Mouse (Mus musculus): ENCODE measurements at regions not wholly inside any gene's neighbourhood (a gene's known extent, or its start where the extent isn't known, plus 50 kb on each side); places are given as distances from the start of the nearest gene placed in this dataset.

- no peaks in the 10 kb centered on the region for H3K36me3 ChIP-seq (replicated peaks)
- 78% methylated on average over 4 of the region's 4 CpGs for WGBS
- H3K4me2 ChIP-seq: no peak overlapping the region
- no peak overlapping the region for H3K27ac ChIP-seq
- H3K4me1 ChIP-seq: no peaks in the 10 kb centered on the region
- no peak overlapping the region for H3K4me3 ChIP-seq
- ATAC-seq (replicated peaks): no peak
- H3K9ac ChIP-seq: no peak overlapping the region
- H3K9me3 ChIP-seq: no peaks in the 10 kb centered on the region
- H3K27me3 ChIP-seq (replicated peaks): no peaks in the 10 kb centered on the region
Observed at GRCm38 (mm10) chr11:63211501-63211900, 82.7 kb downstream of the Pmp22 start.

GRCm38 (mm10) chr11:63213043-63213442 is 84.3 kb downstream of the Pmp22 start:
- ATAC-seq (replicated peaks): peak; percentile 70
- H3K9ac ChIP-seq: no peak overlapping the region
- no peaks in the 10 kb centered on the region for H3K9me3 ChIP-seq
- no peaks in the 10 kb centered on the region for H3K27me3 ChIP-seq (replicated peaks)
- no peaks in the 10 kb centered on the region for H3K4me1 ChIP-seq
- no peak overlapping the region for H3K4me2 ChIP-seq
- H3K27ac ChIP-seq: no peak overlapping the region
- no peaks in the 10 kb centered on the region for H3K36me3 ChIP-seq (replicated peaks)
- no peak overlapping the region for H3K4me3 ChIP-seq
- 12% methylated on average over 6 of the region's 6 CpGs for WGBS

- Histone ChIP-seq H3K4me1 (no peaks in the 10 kb centered on the region), H3K36me3 (replicated peaks) (no peaks in the 10 kb centered on the region), H3K27me3 (replicated peaks) (no peaks in the 10 kb centered on the region), H3K4me2 (no peak overlapping the region), H3K27ac (no peak overlapping the region), H3K9ac (no peak overlapping the region), H3K9me3 (no peaks in the 10 kb centered on the region), H3K4me3 (no peak overlapping the region)
- ATAC-seq (replicated peaks): no peak
- WGBS: 57% methylated on average over 19 of the region's 19 CpGs
Observed at GRCm38 (mm10) chr11:63213901-63214425, 85.2 kb downstream of the Pmp22 start.

- WGBS: 85% methylated on average over 2 of the region's 2 CpGs
- Histone ChIP-seq H3K27me3 (replicated peaks) (no peaks in the 10 kb centered on the region), H3K27ac (no peak overlapping the region), H3K9ac (no peak overlapping the region), H3K4me2 (no peak overlapping the region), H3K9me3 (no peaks in the 10 kb centered on the region), H3K4me1 (no peaks in the 10 kb centered on the region), H3K4me3 (no peak overlapping the region), H3K36me3 (replicated peaks) (no peaks in the 10 kb centered on the region)
- ATAC-seq (replicated peaks): no peak
Observed at GRCm38 (mm10) chr11:63215993-63216392, 87.2 kb downstream of the Pmp22 start.

- no peaks in the 10 kb centered on the region for H3K27me3 ChIP-seq (replicated peaks)
- WGBS: 63% methylated on average over 3 of the region's 3 CpGs
- H3K9me3 ChIP-seq: no peaks in the 10 kb centered on the region
- no peak for ATAC-seq (replicated peaks)
- no peak overlapping the region for H3K4me2 ChIP-seq
- H3K36me3 ChIP-seq (replicated peaks): no peaks in the 10 kb centered on the region
- H3K27ac ChIP-seq: no peak overlapping the region
- no peak overlapping the region for H3K4me3 ChIP-seq
- H3K9ac ChIP-seq: no peak overlapping the region
- H3K4me1 ChIP-seq: no peaks in the 10 kb centered on the region
Observed at GRCm38 (mm10) chr11:63217049-63217448, 88.3 kb downstream of the Pmp22 start.

GRCm38 (mm10) chr11:63226471-63226870 is 97.7 kb downstream of the Pmp22 start:
- WGBS: 94% methylated on average over 3 of the region's 3 CpGs

GRCm38 (mm10) chr11:63230786-63231185 is 102.0 kb downstream of the Pmp22 start:
- H3K27ac ChIP-seq: no peak overlapping the region
- H3K4me3 ChIP-seq: no peak overlapping the region
- 86% methylated on average over 6 of the region's 6 CpGs for WGBS
- no peak overlapping the region for H3K9ac ChIP-seq
- H3K36me3 ChIP-seq (replicated peaks): no peaks in the 10 kb centered on the region
- no peaks in the 10 kb centered on the region for H3K9me3 ChIP-seq
- no peaks in the 10 kb centered on the region for H3K27me3 ChIP-seq (replicated peaks)
- ATAC-seq (replicated peaks): no peak
- H3K4me2 ChIP-seq: no peak overlapping the region
- H3K4me1 ChIP-seq: no peaks in the 10 kb centered on the region

More at GRCm38 (mm10) chr11:63226471-63226870, 97.7 kb downstream of the Pmp22 start:
- Histone ChIP-seq H3K36me3 (replicated peaks) (no peaks in the 10 kb centered on the region), H3K27ac (no peak overlapping the region), H3K4me2 (no peak overlapping the region), H3K27me3 (replicated peaks) (no peaks in the 10 kb centered on the region), H3K4me1 (no peaks in the 10 kb centered on the region), H3K9ac (no peak overlapping the region), H3K9me3 (no peaks in the 10 kb centered on the region), H3K4me3 (no peak overlapping the region)
- ATAC-seq (replicated peaks): no peak

GRCm38 (mm10) chr11:63233172-63233966 is 104.6 kb downstream of the Pmp22 start:
- H3K4me1 ChIP-seq: no peaks in the 10 kb centered on the region
- no peak overlapping the region for H3K4me3 ChIP-seq
- ATAC-seq (replicated peaks): no peak
- no peak overlapping the region for H3K27ac ChIP-seq
- H3K9me3 ChIP-seq: no peaks in the 10 kb centered on the region
- H3K4me2 ChIP-seq: no peak overlapping the region
- H3K27me3 ChIP-seq (replicated peaks): no peaks in the 10 kb centered on the region
- no peak overlapping the region for H3K9ac ChIP-seq
- whole genome bisulfite sequencing: 79% methylated on average over 13 of the region's 13 CpGs
- no peaks in the 10 kb centered on the region for H3K36me3 ChIP-seq (replicated peaks)

GRCm38 (mm10) chr11:63234481-63234880 is 105.7 kb downstream of the Pmp22 start:
- Histone ChIP-seq H3K36me3 (replicated peaks) (no peaks in the 10 kb centered on the region), H3K9me3 (no peaks in the 10 kb centered on the region), H3K4me1 (no peaks in the 10 kb centered on the region), H3K27me3 (replicated peaks) (no peaks in the 10 kb centered on the region), H3K4me2 (no peak overlapping the region), H3K4me3 (no peak overlapping the region), H3K27ac (no peak overlapping the region), H3K9ac (no peak overlapping the region)
- WGBS: 86% methylated on average over 6 of the region's 6 CpGs
- ATAC-seq (replicated peaks): no peak

GRCm38 (mm10) chr11:63238655-63239054 is 109.9 kb downstream of the Pmp22 start:
- ATAC-seq (replicated peaks): no peak
- Histone ChIP-seq H3K36me3 (replicated peaks) (no peaks in the 10 kb centered on the region), H3K27ac (no peak overlapping the region), H3K9me3 (no peaks in the 10 kb centered on the region), H3K4me3 (no peak overlapping the region), H3K4me2 (no peak overlapping the region), H3K27me3 (replicated peaks) (no peaks in the 10 kb centered on the region), H3K4me1 (no peaks in the 10 kb centered on the region), H3K9ac (no peak overlapping the region)
- 67% methylated on average over 4 of the region's 4 CpGs for WGBS

- H3K4me3 ChIP-seq: no peak overlapping the region
- peaks cover 7% of the 10 kb centered on the region; the same call in 1 of the 2 replicates for H3K4me1 ChIP-seq
- H3K9ac ChIP-seq: no peak overlapping the region
- H3K4me2 ChIP-seq: no peak overlapping the region
- no peak overlapping the region for H3K27ac ChIP-seq
- no peaks in the 10 kb centered on the region for H3K27me3 ChIP-seq (replicated peaks)
- no peaks in the 10 kb centered on the region for H3K36me3 ChIP-seq (replicated peaks)
- no peaks in the 10 kb centered on the region for H3K9me3 ChIP-seq
- WGBS: 52% methylated on average over 9 of the region's 9 CpGs
- ATAC-seq (replicated peaks): no peak
Observed at GRCm38 (mm10) chr11:63243906-63244416, 115.2 kb downstream of the Pmp22 start.

GRCm38 (mm10) chr11:63245041-63245440 is 116.3 kb downstream of the Pmp22 start:
- Histone ChIP-seq H3K4me3 (no peak overlapping the region), H3K9me3 (no peaks in the 10 kb centered on the region), H3K4me1 (peaks cover 11% of the 10 kb centered on the region), H3K4me2 (no peak overlapping the region), H3K27ac (no peak overlapping the region), H3K9ac (no peak overlapping the region), H3K36me3 (replicated peaks) (no peaks in the 10 kb centered on the region), H3K27me3 (replicated peaks) (no peaks in the 10 kb centered on the region)
- 68% methylated on average over 6 of the region's 6 CpGs for WGBS
- no peak for ATAC-seq (replicated peaks)
